Mouse (Mus musculus) lung, postnatal 0 days (tissue): ENCODE measurements at regions not wholly inside any gene's neighbourhood (a gene's known extent, or its start where the extent isn't known, plus 50 kb on each side); places are given as distances from the start of the nearest gene placed in this dataset.
A peak's percentile ranks its signal among the peaks of the same experiment; 100 is the strongest.

Source experiments
- ATAC-seq: fragments of 200-750 bp; cut with Nextera tagmentation; 2 replicates; pipeline ENCODE4 v1.8.0; 2017; ENCODE audit warnings: moderate library complexity
- DNase-seq: peaks from one replicate; pipeline ENCODE4 v3.0.0-alpha.2; 2016; ENCODE audit warnings: low spot score
- H3K27ac ChIP-seq: fragments of 300-500 bp; sonication (generic); 2 replicates; pipeline ENCODE4 v1.5.1; 2014; ENCODE audit warnings: antibody characterized with exemption, mild to moderate bottlenecking, low read length, mixed read lengths
- H3K27me3 ChIP-seq: fragments of 300-500 bp; sonication (generic); replicated peaks from 2 replicates; pipeline ENCODE4 v1.6.1; 2014; ENCODE audit warnings: low read length, mixed read lengths; ENCODE audit not compliant: insufficient read depth
- H3K36me3 ChIP-seq: fragments of 300-500 bp; sonication (generic); 2 replicates; pipeline ENCODE4 v1.6.1; 2014; ENCODE audit warnings: low read length, mixed read lengths; ENCODE audit not compliant: insufficient read depth
- H3K4me1 ChIP-seq: fragments of 300-500 bp; sonication (generic); 2 replicates; pipeline ENCODE4 v1.6.1; 2014; ENCODE audit warnings: antibody characterized with exemption, low read depth, low read length, mixed read lengths; ENCODE audit not compliant: insufficient read depth
- H3K4me2 ChIP-seq: fragments of 300-500 bp; sonication (generic); replicated peaks from 2 replicates; pipeline ENCODE4 v1.6.1; 2014; ENCODE audit warnings: low read depth, mild to moderate bottlenecking, low read length, moderate library complexity, mixed read lengths
- H3K4me3 ChIP-seq: fragments of 300-500 bp; sonication (generic); 2 replicates; pipeline ENCODE4 v1.5.1; 2014; ENCODE audit warnings: low read depth, low read length
- H3K9ac ChIP-seq: fragments of 300-500 bp; sonication (generic); replicated peaks from 2 replicates; pipeline ENCODE4 v1.6.1; 2014; ENCODE audit warnings: low read depth, mild to moderate bottlenecking
- H3K9me3 ChIP-seq: fragments of 300-500 bp; sonication (generic); 2 replicates; pipeline ENCODE4 v1.6.1; 2016; ENCODE audit warnings: low read length, mixed read lengths
- CTCF ChIP-seq: IDR thresholded peaks from 2 replicates; pipeline ENCODE4 v1.5.1; 2016; ENCODE audit warnings: antibody characterized with exemption, mild to moderate bottlenecking
- EP300 ChIP-seq: IDR thresholded peaks from 2 replicates; pipeline ENCODE4 v1.6.1; 2016; ENCODE audit warnings: antibody characterized with exemption, mild to moderate bottlenecking, control low read depth
- WGBS: fragments of 180-500 bp; shearing (Covaris S2); extraction: QIAGEN DNeasy Blood & Tissue Kit; methylation state at CpG from one replicate; pipeline ENCODE4 v1.1.7; 2014; 5-methylcytosine and 5-hydroxymethylcytosine counted together

- peak; percentile 81 for DNase-seq
- H3K4me2 ChIP-seq, result no peak overlapping the region
- peak; percentile 92 for ATAC-seq
- H3K4me3 ChIP-seq, result no peak overlapping the region
- WGBS, result 36% methylated on average over 3 of the region's 3 CpGs
- no peaks in the 10 kb centered on the region for H3K4me1 ChIP-seq
- no peak overlapping the region for H3K9ac ChIP-seq
- H3K36me3 ChIP-seq, result no peaks in the 10 kb centered on the region
- H3K27ac ChIP-seq, result no peak overlapping the region
- H3K9me3 ChIP-seq, result no peaks in the 10 kb centered on the region
- no peaks in the 10 kb centered on the region for H3K27me3 ChIP-seq
- peak; percentile 64 for TF ChIP-seq EP300
- TF ChIP-seq CTCF, result no peak
These were observed 81.2 kb downstream of the Fasl start for GRCm38 (mm10) chr1:161707049-161707448.

GRCm38 (mm10) chr1:161704961-161705360 lies 83.3 kb downstream of the Fasl start:
- Histone ChIP-seq H3K27ac (no peak overlapping the region), H3K4me3 (no peak overlapping the region), H3K4me1 (no peaks in the 10 kb centered on the region), H3K36me3 (no peaks in the 10 kb centered on the region), H3K27me3 (no peaks in the 10 kb centered on the region), H3K4me2 (no peak overlapping the region), H3K9ac (no peak overlapping the region), H3K9me3 (no peaks in the 10 kb centered on the region)
- no peak for ATAC-seq
- TF ChIP-seq CTCF (no peak), EP300 (no peak)
- DNase-seq, result no peak
- WGBS, result 80% methylated on average over 3 of the region's 3 CpGs

DNA sequence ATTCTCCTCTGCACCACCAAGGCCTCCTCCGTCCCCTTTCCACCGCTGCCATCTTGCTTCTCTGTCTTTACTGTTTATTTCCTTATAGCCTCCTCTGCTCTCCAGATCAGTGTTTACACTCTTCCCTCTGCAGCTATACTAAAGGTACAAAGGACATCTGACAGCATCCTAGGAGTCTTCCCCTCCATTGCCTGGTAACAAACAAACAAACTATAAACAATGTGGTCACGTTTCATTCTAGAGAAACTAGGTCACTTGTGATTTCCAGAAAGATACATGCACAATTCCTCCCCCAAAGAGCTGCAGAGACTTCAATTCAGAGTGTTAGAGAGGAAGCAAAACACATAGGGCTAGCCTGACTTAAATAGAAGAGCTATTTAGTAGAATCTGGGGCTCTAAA lies 83.8 kb downstream of the Fasl start:
- 44% methylated on average over 3 of the region's 3 CpGs for WGBS
- H3K9me3 ChIP-seq, result no peaks in the 10 kb centered on the region

GRCm38 (mm10) chr1:161695886-161696285 lies 92.4 kb downstream of the Fasl start:
- no peaks in the 10 kb centered on the region for H3K36me3 ChIP-seq
- no peak overlapping the region for H3K4me2 ChIP-seq
- H3K27ac ChIP-seq, result no peak overlapping the region
- 42% methylated on average over 5 of the region's 5 CpGs for WGBS
- no peaks in the 10 kb centered on the region for H3K4me1 ChIP-seq
- no peak overlapping the region for H3K4me3 ChIP-seq
- H3K9me3 ChIP-seq, result no peaks in the 10 kb centered on the region
- H3K9ac ChIP-seq, result no peak overlapping the region
- no peak for TF ChIP-seq CTCF
- TF ChIP-seq EP300, result no peak
- no peaks in the 10 kb centered on the region for H3K27me3 ChIP-seq
- DNase-seq (no peak), ATAC-seq (no peak)

More for the DNA sequence above, 83.8 kb downstream of the Fasl start:
- no peaks in the 10 kb centered on the region for H3K4me1 ChIP-seq
- H3K4me3 ChIP-seq, result no peak overlapping the region
- ATAC-seq, result no peak
- no peak overlapping the region for H3K9ac ChIP-seq
- peak; percentile 18 for DNase-seq
- no peaks in the 10 kb centered on the region for H3K36me3 ChIP-seq
- TF ChIP-seq EP300 (no peak), CTCF (no peak)
- no peak overlapping the region for H3K4me2 ChIP-seq
- no peaks in the 10 kb centered on the region for H3K27me3 ChIP-seq
- H3K27ac ChIP-seq, result no peak overlapping the region

DNA sequence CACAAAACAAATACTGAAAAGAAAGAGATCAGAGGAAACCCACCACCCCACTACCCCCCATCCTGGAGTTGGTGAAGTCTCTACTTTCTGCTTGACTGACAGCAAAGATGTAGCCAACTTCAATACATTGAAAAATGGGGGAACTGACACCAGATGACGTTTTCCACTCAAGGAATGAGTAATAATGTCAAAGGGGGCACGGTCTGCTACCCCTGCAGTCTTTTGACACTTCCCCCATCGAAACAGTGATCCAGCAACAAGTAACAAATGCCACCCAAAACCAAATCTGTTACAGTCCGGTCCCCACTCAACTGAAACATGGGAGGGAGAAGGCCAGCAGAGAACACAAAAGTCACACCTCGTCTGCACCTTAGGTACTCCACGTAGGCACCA lies 94.5 kb downstream of the Fasl start:
- WGBS, result 59% methylated on average over 6 of the region's 6 CpGs

DNA sequence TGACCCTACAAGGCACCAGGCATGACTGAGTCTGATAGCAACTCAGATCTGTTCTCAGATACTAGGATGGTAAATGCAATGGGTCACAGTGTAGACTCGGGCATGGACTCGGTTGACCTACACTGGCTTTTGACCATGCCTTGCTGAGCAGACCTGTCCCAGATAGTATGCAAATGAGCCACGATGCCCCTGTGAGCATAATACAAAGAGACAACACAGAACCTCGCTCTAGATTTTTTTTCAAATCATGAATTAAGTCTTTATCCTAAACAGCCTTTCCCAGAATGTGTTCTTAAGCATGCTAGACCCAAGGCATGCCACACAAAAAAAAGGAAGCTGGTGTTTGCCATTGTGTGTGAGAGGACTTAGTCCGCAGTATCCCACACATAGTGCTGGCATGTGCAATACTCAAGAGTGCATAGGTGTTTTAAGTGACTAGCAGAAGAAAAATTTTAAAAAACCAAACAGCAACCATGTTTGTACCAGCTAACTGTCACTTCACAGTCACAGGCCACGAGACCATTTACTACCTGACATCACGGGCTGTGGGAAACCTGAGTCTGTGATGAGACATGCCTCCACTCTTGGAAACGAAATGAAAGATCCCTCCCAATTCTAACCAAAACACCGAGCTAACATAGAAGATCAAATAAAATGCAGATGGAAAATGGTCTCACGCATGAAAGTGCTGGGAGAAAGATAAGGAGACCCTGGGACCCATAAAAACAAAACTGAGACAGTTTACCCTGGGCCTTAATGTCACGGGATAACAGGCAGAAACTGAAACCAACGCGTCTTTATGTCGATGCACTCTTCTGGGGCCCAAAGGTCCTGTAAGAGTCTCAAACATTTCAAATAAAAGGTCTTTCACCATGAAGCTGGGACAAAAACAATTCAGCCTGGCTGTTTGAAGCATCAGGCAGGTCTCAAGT lies 95.2 kb downstream of the Fasl start:
- Histone ChIP-seq H3K27me3 (no peaks in the 10 kb centered on the region), H3K4me2 (no peak overlapping the region), H3K9me3 (no peaks in the 10 kb centered on the region), H3K27ac (no peak overlapping the region), H3K36me3 (no peaks in the 10 kb centered on the region), H3K4me3 (no peak overlapping the region), H3K4me1 (no peaks in the 10 kb centered on the region), H3K9ac (no peak overlapping the region)
- no peak for DNase-seq
- 72% methylated on average over 14 of the region's 14 CpGs for WGBS
- no peak for TF ChIP-seq CTCF
- no peak for TF ChIP-seq EP300
- ATAC-seq, result no peak

More for the DNA sequence above, 94.5 kb downstream of the Fasl start:
- no peaks in the 10 kb centered on the region for H3K4me1 ChIP-seq
- no peak overlapping the region for H3K9ac ChIP-seq
- no peak for ATAC-seq
- TF ChIP-seq CTCF (no peak), EP300 (no peak)
- no peaks in the 10 kb centered on the region for H3K36me3 ChIP-seq
- H3K4me3 ChIP-seq, result no peak overlapping the region
- H3K27me3 ChIP-seq, result no peaks in the 10 kb centered on the region
- H3K4me2 ChIP-seq, result no peak overlapping the region
- no peak for DNase-seq
- H3K27ac ChIP-seq, result no peak overlapping the region
- H3K9me3 ChIP-seq, result no peaks in the 10 kb centered on the region
